In genomic region chr11:106158081-106158929, GRCm38 (mm10) we compare ENCODE assay signal across 8 mouse cellular contexts. TPM values are rescaled to one million over a fixed set of nuclear protein-coding genes. Genes with fewer than 3 reads are reported as not detected.
DNase-seq lines count a peak whose midpoint lies in the region; ATAC-seq and TF ChIP-seq lines count a peak whose summit lies in the region.

No protein-coding gene starts in this region.

- no peak overlapping the region; the same call in 1 of the 2 replicates for H3K27ac ChIP-seq in testis, adult 2 months (ENCODE audit: control insufficient read depth, insufficient read depth, low read depth, low read length)
- H3K27ac ChIP-seq in hindbrain, embryonic 14.5 days = peak overlapping the region; percentile 96
- peak overlapping the region; percentile 87; the same call in 1 of the 2 replicates for H3K27ac ChIP-seq in liver, embryonic 16.5 days (ENCODE audit: low read length)
- peak overlapping the region; percentile 97 for H3K27ac ChIP-seq in neural tube, embryonic 14.5 days (ENCODE audit: low read depth, low read length)

- H3K9me3 ChIP-seq in hindbrain, embryonic 14.5 days (ENCODE audit: control insufficient read depth, low read length) = no peaks in the 10 kb centered on the region
- H3K9me3 ChIP-seq in liver, embryonic 16.5 days (replicated peaks; ENCODE audit: control insufficient read depth, low read length) = no peaks in the 10 kb centered on the region
- no peaks in the 10 kb centered on the region for H3K9me3 ChIP-seq in neural tube, embryonic 14.5 days (ENCODE audit: control insufficient read depth, low read length)

- H3K9ac ChIP-seq in hindbrain, embryonic 14.5 days = peak overlapping the region; percentile 93
- peak overlapping the region; percentile 76; the same call in 1 of the 2 replicates for H3K9ac ChIP-seq in liver, embryonic 16.5 days (ENCODE audit: low read depth, low read length)
- peak overlapping the region; percentile 97 for H3K9ac ChIP-seq in neural tube, embryonic 14.5 days (replicated peaks; ENCODE audit: low read depth, low read length)

- DNase-seq in adrenal gland, postnatal 10 days = peak; percentile 43
- no peak for DNase-seq in adrenal gland, adult 8-10 months
- no peak for DNase-seq in testis, postnatal 14 days (ENCODE audit: low spot score)
- no peak for DNase-seq in hindbrain, embryonic 14.5 days (ENCODE audit: low spot score)
- no peak for DNase-seq in frontal cortex, postnatal 14 days (ENCODE audit: low spot score in 2 of 2)

- WGBS in hindbrain, embryonic 14.5 days = 61% methylated on average over 14 of the region's 14 CpGs
- whole genome bisulfite sequencing in liver, embryonic 16.5 days (ENCODE audit: insufficient replicate concordance) = 33% methylated on average over 14 of the region's 14 CpGs
- WGBS in neural tube, embryonic 14.5 days = 63% methylated on average over 14 of the region's 14 CpGs

- ATAC-seq in hindbrain, embryonic 14.5 days (ENCODE audit: low FRiP score) = no peak
- no peak for ATAC-seq in liver, embryonic 16.5 days (ENCODE audit: low read depth)
- ATAC-seq in neural tube, embryonic 14.5 days (ENCODE audit: low read depth) = no peak

- H3K36me3 ChIP-seq in testis, adult 2 months (ENCODE audit: control insufficient read depth, insufficient read depth, low read length) = no peaks in the 10 kb centered on the region; the same call in 1 of the 2 replicates
- H3K36me3 ChIP-seq in hindbrain, embryonic 14.5 days (replicated peaks; ENCODE audit: control insufficient read depth, insufficient read depth) = peaks cover 51% of the 10 kb centered on the region
- H3K36me3 ChIP-seq in liver, embryonic 16.5 days (ENCODE audit: control insufficient read depth, insufficient read depth) = no peaks in the 10 kb centered on the region
- peaks cover 17% of the 10 kb centered on the region for H3K36me3 ChIP-seq in neural tube, embryonic 14.5 days (ENCODE audit: control insufficient read depth, insufficient read depth, low read length)

- H3K4me2 ChIP-seq in hindbrain, embryonic 14.5 days (replicated peaks) = peak overlapping the region; percentile 96
- peak overlapping the region; percentile 94 for H3K4me2 ChIP-seq in liver, embryonic 16.5 days (ENCODE audit: low read depth, low read length)
- peak overlapping the region; percentile 94 for H3K4me2 ChIP-seq in neural tube, embryonic 14.5 days (ENCODE audit: low read depth, low read length)

- no peak for TF ChIP-seq CTCF in testis, adult 2 months (IDR thresholded peaks at IDR 0.05; ENCODE audit: control insufficient read depth, insufficient read depth, insufficient replicate concordance, low read depth, low read length)

- H3K4me3 ChIP-seq in testis, adult 2 months (ENCODE audit: control insufficient read depth, low read depth, low read length) = peak overlapping the region; percentile 87
- peak overlapping the region; percentile 79 for H3K4me3 ChIP-seq in hindbrain, embryonic 14.5 days (replicated peaks; ENCODE audit: low read length)
- peak overlapping the region; percentile 71 for H3K4me3 ChIP-seq in liver, embryonic 16.5 days (ENCODE audit: low read depth, low read length)
- peak overlapping the region; percentile 79 for H3K4me3 ChIP-seq in neural tube, embryonic 14.5 days (ENCODE audit: low read depth, low read length)

- no peak for TF ChIP-seq POLR2A in testis, adult 2 months (IDR thresholded peaks at IDR 0.05; ENCODE audit: control insufficient read depth, low read depth, low read length)

- no peaks in the 10 kb centered on the region for H3K27me3 ChIP-seq in testis, adult 2 months (ENCODE audit: control insufficient read depth, insufficient read depth, low read length)
- H3K27me3 ChIP-seq in hindbrain, embryonic 14.5 days (ENCODE audit: control insufficient read depth, insufficient read depth, low read length) = no peaks in the 10 kb centered on the region
- H3K27me3 ChIP-seq in liver, embryonic 16.5 days (ENCODE audit: control insufficient read depth, insufficient read depth, low read depth, low read length) = peaks cover 19% of the 10 kb centered on the region
- H3K27me3 ChIP-seq in neural tube, embryonic 14.5 days (ENCODE audit: control insufficient read depth, insufficient read depth, low read length) = no peaks in the 10 kb centered on the region

- peaks cover 22% of the 10 kb centered on the region for H3K4me1 ChIP-seq in testis, adult 2 months (ENCODE audit: control insufficient read depth, insufficient read depth, low read length)
- peaks cover 27% of the 10 kb centered on the region for H3K4me1 ChIP-seq in hindbrain, embryonic 14.5 days (replicated peaks; ENCODE audit: control insufficient read depth, insufficient read depth, low read length)
- peaks cover 22% of the 10 kb centered on the region for H3K4me1 ChIP-seq in liver, embryonic 16.5 days (ENCODE audit: control insufficient read depth, low read depth, low read length)
- peaks cover 24% of the 10 kb centered on the region for H3K4me1 ChIP-seq in neural tube, embryonic 14.5 days (ENCODE audit: control insufficient read depth, insufficient read depth, low read length)

RNA-seq across cellular contexts. Expression of gene Gm10840, which starts 2.3 kb away (rescaled TPM):
- total RNA-seq in adrenal gland, postnatal 10 days (2021) = not detected
- total RNA-seq in adrenal gland, adult 8-10 months (2022) = not detected
- 124 and 142 TPM in 2 replicates for polyA plus RNA-seq in testis, adult 2 months (2012; rRNA removed)
- not detected in 2 replicates for polyA plus RNA-seq in hindbrain, embryonic 14.5 days (2014; fragmentation: Nextera tagmentation; extraction: Ambion mirVana)
- polyA plus RNA-seq in liver, embryonic 16.5 days (2015; fragmentation: Nextera tagmentation; extraction: Ambion mirVana) = not detected in 2 replicates
- polyA plus RNA-seq in neural tube, embryonic 14.5 days (2014; fragmentation: Nextera tagmentation; extraction: Ambion mirVana) = 0.88 TPM in 1 of 2 replicates, not detected in the other

RNA-seq across cellular contexts. Expression of gene Limd2, which starts 2.4 kb away (rescaled TPM):
- 10 to 100 TPM; 40.4 to 43.1 TPM for total RNA-seq in adrenal gland, postnatal 10 days (2021)
- total RNA-seq in adrenal gland, adult 8-10 months (2022) = 10 to 100 TPM in 3 of 4 experiments, 1 to 10 TPM in 1; 9.6 to 18.9 (median 14.3) TPM
- polyA plus RNA-seq in testis, adult 2 months (2012; rRNA removed) = 1,077 and 1,168 TPM in 2 replicates
- 140 and 158 TPM in 2 replicates for polyA plus RNA-seq in hindbrain, embryonic 14.5 days (2014; fragmentation: Nextera tagmentation; extraction: Ambion mirVana)
- polyA plus RNA-seq in liver, embryonic 16.5 days (2015; fragmentation: Nextera tagmentation; extraction: Ambion mirVana) = 76.8 and 79.6 TPM in 2 replicates
- 120 and 140 TPM in 2 replicates for polyA plus RNA-seq in neural tube, embryonic 14.5 days (2014; fragmentation: Nextera tagmentation; extraction: Ambion mirVana)

RNA-seq across cellular contexts. Expression of gene Strada, which starts 43.7 kb away (rescaled TPM):
- 10 to 100 TPM; 12.1 to 16.1 TPM for total RNA-seq in adrenal gland, postnatal 10 days (2021)
- 10 to 100 TPM; 15.1 to 26.8 (median 19.3) TPM for total RNA-seq in adrenal gland, adult 8-10 months (2022)
- polyA plus RNA-seq in testis, adult 2 months (2012; rRNA removed) = 153 and 157 TPM in 2 replicates
- 27.4 and 30.1 TPM in 2 replicates for polyA plus RNA-seq in hindbrain, embryonic 14.5 days (2014; fragmentation: Nextera tagmentation; extraction: Ambion mirVana)
- 7.3 and 7.6 TPM in 2 replicates for polyA plus RNA-seq in liver, embryonic 16.5 days (2015; fragmentation: Nextera tagmentation; extraction: Ambion mirVana)
- polyA plus RNA-seq in neural tube, embryonic 14.5 days (2014; fragmentation: Nextera tagmentation; extraction: Ambion mirVana) = 33.0 and 34.8 TPM in 2 replicates

RNA-seq across cellular contexts. Expression of gene Ccdc47, which starts 57.8 kb away (rescaled TPM):
- 10 to 100 TPM; 75.9 to 86.3 TPM for total RNA-seq in adrenal gland, postnatal 10 days (2021)
- 100 to 1,000 TPM in 3 of 4 experiments, 10 to 100 TPM in 1; 84.3 to 125 (median 116) TPM for total RNA-seq in adrenal gland, adult 8-10 months (2022)
- 8.2 and 11.0 TPM in 2 replicates for polyA plus RNA-seq in testis, adult 2 months (2012; rRNA removed)
- 76.6 and 94.5 TPM in 2 replicates for polyA plus RNA-seq in hindbrain, embryonic 14.5 days (2014; fragmentation: Nextera tagmentation; extraction: Ambion mirVana)
- 42.3 and 44.2 TPM in 2 replicates for polyA plus RNA-seq in liver, embryonic 16.5 days (2015; fragmentation: Nextera tagmentation; extraction: Ambion mirVana)
- 78.3 and 99.4 TPM in 2 replicates for polyA plus RNA-seq in neural tube, embryonic 14.5 days (2014; fragmentation: Nextera tagmentation; extraction: Ambion mirVana)

RNA-seq across cellular contexts. Expression of gene Ddx42, which starts 58.4 kb away (rescaled TPM):
- 10 to 100 TPM; 49.0 to 54.0 TPM for total RNA-seq in adrenal gland, postnatal 10 days (2021)
- 10 to 100 TPM; 53.4 to 71.6 (median 64.1) TPM for total RNA-seq in adrenal gland, adult 8-10 months (2022)
- polyA plus RNA-seq in testis, adult 2 months (2012; rRNA removed) = 12.0 and 13.2 TPM in 2 replicates
- 78.0 and 82.2 TPM in 2 replicates for polyA plus RNA-seq in hindbrain, embryonic 14.5 days (2014; fragmentation: Nextera tagmentation; extraction: Ambion mirVana)
- 22.7 and 24.7 TPM in 2 replicates for polyA plus RNA-seq in liver, embryonic 16.5 days (2015; fragmentation: Nextera tagmentation; extraction: Ambion mirVana)
- 73.2 and 97.4 TPM in 2 replicates for polyA plus RNA-seq in neural tube, embryonic 14.5 days (2014; fragmentation: Nextera tagmentation; extraction: Ambion mirVana)

Comparison
In these comparisons a context has a peak if more than half of its experiments do, and no peak if none do; other contexts are left out.
1. RNA of gene Gm10840, which starts 2.3 kb away (polyA plus RNA-seq): 124 to 142 TPM in testis, adult 2 months; 0.88 TPM in neural tube, embryonic 14.5 days, not detected in hindbrain, embryonic 14.5 days and not detected in liver, embryonic 16.5 days; every median in the first group is over 10 times any median in the second.
2. Peak in every context shown above with its lines, with median percentiles within 50 percentile points of each other: H3K4me3 ChIP-seq, H3K4me2 ChIP-seq and H3K9ac ChIP-seq.